Mouse (Mus musculus): ENCODE data around the gene Fbxl8.

GRCm38 (mm10) chr8:105310118-105310517 lies 45.7 kb downstream of the Fbxl8 start:
- no peak for TF ChIP-seq CTCF (IDR thresholded peaks at IDR 0.05)
- no peak for TF ChIP-seq POLR2A (IDR thresholded peaks at IDR 0.05; ENCODE audit: insufficient read depth, low read depth, low read length)
- no peak for TF ChIP-seq EP300 (IDR thresholded peaks at IDR 0.05; ENCODE audit: insufficient read depth, low read depth, low read length)
